Mouse (Mus musculus): ENCODE data around the gene Mtus2. TPM values are rescaled to one million over a fixed set of nuclear protein-coding genes. Genes with fewer than 3 reads are reported as not detected.

Mtus2 gene
- polyA plus RNA-seq, 1 experiment = 8.7 TPM

DNA sequence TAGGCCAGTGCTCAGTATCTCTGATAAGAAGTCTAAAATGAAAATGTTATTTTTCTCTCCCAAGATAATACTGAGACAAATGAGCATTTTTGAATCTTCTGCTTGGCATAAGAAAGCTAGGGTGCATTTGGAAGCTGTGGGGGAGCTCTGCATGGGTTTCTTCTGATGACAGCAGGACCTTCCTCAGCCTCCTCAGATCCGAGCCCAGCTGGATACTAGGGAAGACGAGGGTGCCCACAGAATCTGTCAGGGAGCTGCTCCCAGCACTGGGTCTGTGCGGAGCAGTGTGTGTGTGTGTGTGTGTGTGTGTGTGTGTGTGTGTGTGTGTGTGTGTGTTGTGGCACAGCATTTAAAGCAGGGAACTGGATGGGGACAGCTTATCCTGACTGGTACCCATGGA is 130.7 kb downstream of the Mtus2 start:
- 78% methylated on average over 3 of the region's 3 CpGs for WGBS
- TF ChIP-seq POLR2A (IDR thresholded peaks at IDR 0.05; ENCODE audit: control insufficient read depth, extremely low read depth, insufficient read depth, low read length, poor library complexity) (no peak), CTCF (IDR thresholded peaks at IDR 0.05; ENCODE audit: borderline replicate concordance, control insufficient read depth, extremely low read depth, insufficient read depth, low read length, poor library complexity) (no peak)
- DNase-seq = no peak

DNA sequence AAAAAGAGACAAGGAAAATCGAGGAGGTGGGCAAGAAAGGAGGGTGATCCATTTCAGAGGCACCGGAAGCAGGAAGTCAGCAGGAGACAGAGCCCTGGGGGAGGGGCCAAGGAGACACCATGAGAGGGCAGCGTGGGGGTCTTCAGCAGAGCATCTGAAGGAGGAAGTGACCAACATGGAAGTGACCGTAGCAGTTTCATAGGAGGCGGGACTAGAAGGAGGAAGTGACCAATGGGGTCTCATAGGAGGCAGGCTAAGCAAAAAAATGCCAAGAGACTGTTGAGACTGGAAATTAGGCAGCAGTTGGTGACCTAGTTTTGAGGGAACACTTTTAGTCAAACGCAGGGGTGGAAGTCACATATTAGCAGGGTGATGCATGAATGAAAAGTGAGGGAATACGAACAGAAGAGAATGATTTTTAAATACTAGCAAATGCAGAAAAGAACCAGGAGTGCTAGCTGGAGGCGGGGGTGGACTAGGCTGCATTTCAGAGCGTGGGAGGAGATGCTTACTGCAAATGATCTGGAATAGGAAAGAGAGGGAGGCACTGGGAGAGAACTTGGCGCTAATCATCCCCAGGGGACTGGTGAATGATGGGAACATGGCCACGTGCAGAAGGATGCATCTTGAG is 133.2 kb downstream of the Mtus2 start:
- Histone ChIP-seq H3K36me3 (ENCODE audit: control insufficient read depth, insufficient read depth, low read length) (no peaks in the 10 kb centered on the region), H3K27ac (ENCODE audit: control insufficient read depth, insufficient read depth, low read length) (no peak overlapping the region), H3K27me3 (ENCODE audit: control insufficient read depth, insufficient read depth, low read length) (no peaks in the 10 kb centered on the region), H3K4me3 (ENCODE audit: control insufficient read depth, insufficient read depth, low read length) (no peak overlapping the region), H3K4me1 (replicated peaks; ENCODE audit: control insufficient read depth, insufficient read depth, low read length) (no peaks in the 10 kb centered on the region)
- TF ChIP-seq CTCF (IDR thresholded peaks at IDR 0.05; ENCODE audit: borderline replicate concordance, control insufficient read depth, extremely low read depth, insufficient read depth, low read length, poor library complexity) (no peak), POLR2A (IDR thresholded peaks at IDR 0.05; ENCODE audit: control insufficient read depth, extremely low read depth, insufficient read depth, low read length, poor library complexity) (no peak)
- no peak for DNase-seq
- WGBS = 83% methylated on average over 11 of the region's 11 CpGs

More for the DNA sequence above, 130.7 kb downstream of the Mtus2 start:
- Histone ChIP-seq H3K4me3 (ENCODE audit: control insufficient read depth, insufficient read depth, low read length) (no peak overlapping the region), H3K4me1 (replicated peaks; ENCODE audit: control insufficient read depth, insufficient read depth, low read length) (no peaks in the 10 kb centered on the region), H3K27me3 (ENCODE audit: control insufficient read depth, insufficient read depth, low read length) (no peaks in the 10 kb centered on the region), H3K27ac (ENCODE audit: control insufficient read depth, insufficient read depth, low read length) (no peak overlapping the region), H3K36me3 (ENCODE audit: control insufficient read depth, insufficient read depth, low read length) (no peaks in the 10 kb centered on the region)

DNA sequence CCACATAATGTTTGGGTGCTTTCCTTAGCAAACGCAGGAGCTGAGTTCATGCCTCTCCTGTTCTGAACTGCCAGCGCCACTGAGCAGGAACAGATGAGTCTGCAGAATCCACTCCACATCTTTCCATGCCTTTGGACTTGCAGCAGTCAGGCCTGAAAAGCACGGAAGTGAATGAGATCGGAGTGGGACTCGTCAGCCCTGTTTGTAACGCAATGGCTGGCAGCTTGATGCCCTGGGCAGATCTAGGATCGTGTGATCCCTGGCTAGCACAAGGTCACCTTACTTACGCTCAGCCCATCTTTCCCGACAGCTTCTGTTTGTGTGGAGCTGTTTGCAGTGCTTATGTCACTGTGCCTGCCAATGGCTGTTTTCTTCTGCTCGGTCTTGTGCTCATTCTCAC is 137.5 kb downstream of the Mtus2 start:
- no peak for TF ChIP-seq POLR2A (IDR thresholded peaks at IDR 0.05; ENCODE audit: control insufficient read depth, extremely low read depth, insufficient read depth, low read length, poor library complexity)
- no peak for TF ChIP-seq CTCF (IDR thresholded peaks at IDR 0.05; ENCODE audit: borderline replicate concordance, control insufficient read depth, extremely low read depth, insufficient read depth, low read length, poor library complexity)
- no peak for DNase-seq
- Histone ChIP-seq H3K4me3 (ENCODE audit: control insufficient read depth, insufficient read depth, low read length) (no peak overlapping the region), H3K27me3 (ENCODE audit: control insufficient read depth, insufficient read depth, low read length) (no peaks in the 10 kb centered on the region), H3K36me3 (ENCODE audit: control insufficient read depth, insufficient read depth, low read length) (no peaks in the 10 kb centered on the region), H3K4me1 (replicated peaks; ENCODE audit: control insufficient read depth, insufficient read depth, low read length) (no peaks in the 10 kb centered on the region), H3K27ac (ENCODE audit: control insufficient read depth, insufficient read depth, low read length) (no peak overlapping the region)
- WGBS = 78% methylated on average over 10 of the region's 10 CpGs

DNA sequence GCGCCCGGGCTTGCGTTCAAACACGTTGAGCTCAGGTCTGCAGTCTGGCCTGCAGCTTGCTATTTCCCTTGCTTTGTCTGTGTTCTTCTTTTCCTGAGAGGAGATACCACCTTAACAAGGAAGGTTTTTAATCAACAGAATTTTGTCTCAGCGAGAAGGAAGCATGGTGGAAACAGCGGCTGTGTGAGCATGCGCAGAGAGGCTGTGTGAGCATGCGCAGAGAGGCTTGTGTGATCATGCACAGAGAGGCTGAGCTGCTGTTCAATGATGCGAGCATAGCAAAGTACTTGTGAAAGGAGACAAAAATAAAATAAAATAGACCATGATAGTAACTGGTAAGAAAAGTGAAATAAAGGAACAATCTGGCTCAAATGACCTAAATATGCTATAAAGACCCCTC is 142.2 kb downstream of the Mtus2 start:
- TF ChIP-seq CTCF (IDR thresholded peaks at IDR 0.05; ENCODE audit: borderline replicate concordance, control insufficient read depth, extremely low read depth, insufficient read depth, low read length, poor library complexity) = no peak
- TF ChIP-seq POLR2A (IDR thresholded peaks at IDR 0.05; ENCODE audit: control insufficient read depth, extremely low read depth, insufficient read depth, low read length, poor library complexity) = no peak
- WGBS = 92% methylated on average over 9 of the region's 9 CpGs
- H3K4me3 ChIP-seq (ENCODE audit: control insufficient read depth, insufficient read depth, low read length) = no peak overlapping the region
- H3K36me3 ChIP-seq (ENCODE audit: control insufficient read depth, insufficient read depth, low read length) = no peaks in the 10 kb centered on the region
- no peaks in the 10 kb centered on the region for H3K27me3 ChIP-seq (ENCODE audit: control insufficient read depth, insufficient read depth, low read length)
- no peaks in the 10 kb centered on the region for H3K4me1 ChIP-seq (replicated peaks; ENCODE audit: control insufficient read depth, insufficient read depth, low read length)
- H3K27ac ChIP-seq (ENCODE audit: control insufficient read depth, insufficient read depth, low read length) = no peak overlapping the region
- DNase-seq = no peak

DNA sequence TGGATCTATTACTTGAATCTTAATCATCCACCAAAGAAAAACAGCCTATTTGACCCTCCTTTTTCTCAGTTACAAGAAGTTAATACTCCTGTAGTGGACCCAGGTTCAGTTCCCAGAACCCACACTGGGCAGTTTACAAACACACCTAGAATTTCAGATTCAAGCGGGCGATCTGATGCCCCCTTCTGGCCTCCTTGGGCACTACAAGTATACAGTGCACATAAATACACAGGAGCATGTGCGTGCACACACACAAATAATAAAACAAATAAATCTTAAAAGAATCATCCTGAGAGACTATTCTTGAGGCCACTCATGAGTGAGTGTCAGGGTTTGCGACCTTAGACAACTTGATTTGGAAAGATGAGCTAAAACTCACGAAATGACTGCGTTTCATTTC is 150.2 kb downstream of the Mtus2 start:
- H3K27ac ChIP-seq (ENCODE audit: control insufficient read depth, insufficient read depth, low read length) = no peak overlapping the region
- no peaks in the 10 kb centered on the region for H3K4me1 ChIP-seq (replicated peaks; ENCODE audit: control insufficient read depth, insufficient read depth, low read length)
- no peaks in the 10 kb centered on the region for H3K27me3 ChIP-seq (ENCODE audit: control insufficient read depth, insufficient read depth, low read length)
- H3K36me3 ChIP-seq (ENCODE audit: control insufficient read depth, insufficient read depth, low read length) = no peaks in the 10 kb centered on the region
- no peak overlapping the region for H3K4me3 ChIP-seq (ENCODE audit: control insufficient read depth, insufficient read depth, low read length)
- TF ChIP-seq CTCF (IDR thresholded peaks at IDR 0.05; ENCODE audit: borderline replicate concordance, control insufficient read depth, extremely low read depth, insufficient read depth, low read length, poor library complexity) = no peak
- no peak for DNase-seq
- WGBS = 88% methylated on average over 6 of the region's 6 CpGs

DNA sequence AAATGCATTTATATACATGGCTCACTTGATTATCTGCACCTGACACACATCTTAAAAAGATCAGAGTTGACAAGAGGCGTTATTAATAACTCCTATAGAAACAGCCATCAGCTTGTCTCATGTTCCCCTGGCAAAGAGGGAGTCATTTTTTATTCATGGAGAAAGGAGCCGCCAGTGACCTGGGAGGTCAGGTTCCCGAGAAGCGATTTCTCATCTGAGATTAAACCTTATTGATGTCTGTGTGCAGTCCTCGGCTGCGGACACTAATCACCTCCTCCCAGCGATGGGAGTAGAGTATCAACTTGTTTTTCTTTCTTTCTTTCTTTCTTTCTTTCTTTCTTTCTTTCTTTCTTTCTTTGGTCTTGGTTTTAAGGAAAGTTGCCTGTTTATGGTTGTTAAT is 150.8 kb downstream of the Mtus2 start:
- Histone ChIP-seq H3K36me3 (ENCODE audit: control insufficient read depth, insufficient read depth, low read length) (no peaks in the 10 kb centered on the region), H3K27ac (ENCODE audit: control insufficient read depth, insufficient read depth, low read length) (no peak overlapping the region), H3K4me1 (replicated peaks; ENCODE audit: control insufficient read depth, insufficient read depth, low read length) (no peaks in the 10 kb centered on the region), H3K4me3 (ENCODE audit: control insufficient read depth, insufficient read depth, low read length) (no peak overlapping the region), H3K27me3 (ENCODE audit: control insufficient read depth, insufficient read depth, low read length) (no peaks in the 10 kb centered on the region)
- no peak for DNase-seq
- 92% methylated on average over 7 of the region's 7 CpGs for WGBS
- no peak for TF ChIP-seq POLR2A (IDR thresholded peaks at IDR 0.05; ENCODE audit: control insufficient read depth, extremely low read depth, insufficient read depth, low read length, poor library complexity)
- no peak for TF ChIP-seq CTCF (IDR thresholded peaks at IDR 0.05; ENCODE audit: borderline replicate concordance, control insufficient read depth, extremely low read depth, insufficient read depth, low read length, poor library complexity)

DNA sequence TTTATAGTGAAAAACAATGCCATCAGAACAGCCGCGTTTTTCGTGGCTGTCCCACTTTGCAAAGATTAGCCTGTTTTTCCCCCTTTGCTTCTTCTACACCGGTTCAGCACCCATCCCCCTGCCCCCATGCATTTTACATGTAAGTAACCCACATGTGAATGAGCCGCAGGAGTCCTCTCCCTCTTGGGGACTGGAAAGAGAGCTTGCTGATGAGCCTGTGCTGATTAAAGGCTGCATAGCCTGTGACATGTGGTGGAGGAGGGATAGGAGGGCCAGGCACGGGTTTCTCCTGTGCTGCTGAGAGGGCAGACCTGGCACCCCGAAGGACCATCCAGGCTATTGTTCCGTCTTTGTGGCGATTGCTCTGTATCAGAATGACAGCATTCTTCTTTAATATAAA is 151.2 kb downstream of the Mtus2 start:
- no peak overlapping the region for H3K27ac ChIP-seq (ENCODE audit: control insufficient read depth, insufficient read depth, low read length)
- TF ChIP-seq POLR2A (IDR thresholded peaks at IDR 0.05; ENCODE audit: control insufficient read depth, extremely low read depth, insufficient read depth, low read length, poor library complexity) (no peak), CTCF (IDR thresholded peaks at IDR 0.05; ENCODE audit: borderline replicate concordance, control insufficient read depth, extremely low read depth, insufficient read depth, low read length, poor library complexity) (no peak)
- no peak for DNase-seq
- WGBS = 67% methylated on average over 9 of the region's 9 CpGs
- H3K36me3 ChIP-seq (ENCODE audit: control insufficient read depth, insufficient read depth, low read length) = no peaks in the 10 kb centered on the region
- no peaks in the 10 kb centered on the region for H3K27me3 ChIP-seq (ENCODE audit: control insufficient read depth, insufficient read depth, low read length)
- no peaks in the 10 kb centered on the region for H3K4me1 ChIP-seq (replicated peaks; ENCODE audit: control insufficient read depth, insufficient read depth, low read length)
- no peak overlapping the region for H3K4me3 ChIP-seq (ENCODE audit: control insufficient read depth, insufficient read depth, low read length)
